Mouse (Mus musculus) CH12.LX (cell line): ENCODE measurements around the gene Klhl35.

ENCODE experiments used
- IRF4 ChIP-seq: IDR thresholded peaks from 2 replicates; pipeline ENCODE4 v1.6.1; 2014; ENCODE audit warnings: low read depth, mild to moderate bottlenecking, inconsistent platforms, low read length, improper control_type of control experiment
- MXI1 ChIP-seq: IDR thresholded peaks from 2 replicates; pipeline ENCODE4 v1.6.1; 2011; ENCODE audit warnings: mild to moderate bottlenecking, low read depth, low read length, improper control_type of control experiment
- POLR2A ChIP-seq: IDR thresholded peaks from 2 replicates; pipeline ENCODE4 v1.6.1; 2011; ENCODE audit warnings: low read depth, mild to moderate bottlenecking, improper control_type of control experiment, low read length
- UBTF ChIP-seq: IDR thresholded peaks from 2 replicates; pipeline ENCODE4 v1.6.1; 2012; ENCODE audit warnings: low read depth, mild to moderate bottlenecking, inconsistent platforms, low read length, improper control_type of control experiment, moderate library complexity

DNA sequence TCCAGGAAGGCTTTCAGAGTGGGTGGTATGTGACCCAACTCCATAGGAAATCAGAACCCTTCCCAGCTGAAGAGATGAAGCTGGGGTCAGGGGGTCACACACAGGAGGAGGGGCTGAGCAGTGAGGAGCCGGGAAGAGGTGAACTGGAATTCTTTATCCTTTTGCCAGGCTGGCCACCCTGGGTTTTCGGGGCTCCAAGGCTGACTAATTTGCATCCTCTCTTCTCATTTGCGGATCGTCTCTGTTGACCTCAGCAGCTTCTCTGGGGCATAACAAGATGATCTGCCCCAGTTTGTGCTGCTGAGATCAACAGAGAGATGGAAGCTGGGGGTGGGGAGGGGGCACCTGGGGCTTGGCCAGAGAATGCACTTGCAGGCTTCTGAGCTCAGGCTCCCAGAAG, 29.3 kb upstream of the Klhl35 start:
- TF ChIP-seq MXI1, result no peak
- TF ChIP-seq POLR2A, result no peak
- no peak for TF ChIP-seq IRF4
- no peak for TF ChIP-seq UBTF
